Mouse (Mus musculus): ENCODE data around the gene Mrps18a. TPM values are rescaled to one million over a fixed set of nuclear protein-coding genes. Genes with fewer than 3 reads are reported as not detected.

The Mrps18a gene
- total RNA-seq, 2 experiments from 2014 or later: 81.0 to 83.8 TPM

DNA sequence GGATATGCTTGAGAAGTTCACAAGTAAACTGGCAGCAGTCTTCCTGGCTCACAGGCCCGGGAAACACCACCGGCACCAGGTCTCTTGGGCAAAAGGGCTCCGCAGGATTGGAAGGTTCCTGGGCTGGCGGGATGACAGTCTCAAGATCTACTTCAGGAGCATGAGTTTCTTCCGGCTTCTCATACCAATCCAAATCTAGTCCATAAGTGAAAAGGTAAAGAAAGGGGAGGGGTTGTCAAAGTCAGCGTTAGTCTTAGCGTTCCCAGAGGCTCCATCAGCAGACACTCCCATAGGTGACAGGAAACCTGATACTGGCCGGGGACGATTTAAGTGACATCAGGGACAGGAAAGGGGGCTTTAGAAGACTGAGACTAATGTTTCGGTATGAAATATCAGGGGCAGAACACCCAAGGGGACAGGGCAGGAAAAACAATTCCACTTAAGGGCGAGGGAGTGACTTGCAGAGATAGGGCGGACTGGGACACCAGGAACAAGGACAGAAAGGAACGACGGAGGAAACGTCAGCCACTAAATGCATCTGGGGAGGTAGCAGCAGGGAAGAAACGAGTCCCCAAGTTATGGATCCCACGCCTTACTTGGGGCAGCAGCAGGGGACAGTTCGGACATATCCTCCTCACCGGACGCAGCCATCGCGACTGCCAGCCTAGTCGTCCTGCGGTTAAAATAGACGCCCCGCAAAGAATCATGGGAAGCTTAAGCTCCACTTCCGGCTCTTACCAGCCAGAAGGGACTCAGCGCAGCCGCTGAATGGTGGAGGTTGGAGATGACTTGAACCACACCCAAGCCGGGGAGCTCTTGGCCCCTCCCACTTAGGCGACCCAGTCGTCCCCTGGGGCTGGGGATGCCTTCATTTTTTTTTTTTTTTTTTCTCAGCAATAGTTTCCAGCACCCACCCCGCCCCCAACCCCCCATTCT lies 42.3 kb downstream of the Mrps18a start, which contains the start of gene Mad2l1bp:
TSS of gene Mad2l1bp (minus strand) at position 707 of the 936 bp plus-strand sequence.
- peak; percentile 81 to 84 for DNase-seq

- no peak for DNase-seq
Measured at GRCm38 (mm10) chr17:46154336-46154735, 43.5 kb downstream of the Mrps18a start.

GRCm38 (mm10) chr17:46156680-46157079 lies 45.9 kb downstream of the Mrps18a start:
- no peak for DNase-seq

GRCm38 (mm10) chr17:46157131-46157530 lies 46.3 kb downstream of the Mrps18a start:
- no peak for DNase-seq

DNA sequence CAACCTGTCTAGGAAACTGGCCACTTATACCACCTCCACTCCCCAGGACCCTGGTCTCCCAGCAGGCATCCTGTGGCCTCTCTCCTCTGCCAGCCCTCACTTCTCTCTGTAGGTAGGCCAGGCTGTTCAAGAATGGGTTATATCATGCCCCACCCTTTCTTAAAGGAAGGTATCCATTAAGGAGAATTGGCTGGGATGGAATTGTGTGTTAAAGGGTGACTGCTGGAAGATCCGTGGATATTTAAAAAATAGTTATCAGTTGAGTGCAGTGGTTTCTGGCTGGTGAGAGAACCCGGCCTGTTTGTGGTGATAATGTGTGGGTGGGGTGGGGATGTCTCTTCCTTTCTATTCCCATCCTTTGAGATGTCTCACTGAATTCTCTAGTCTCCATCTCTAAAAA lies 48.5 kb downstream of the Mrps18a start:
- no peak for DNase-seq

DNA sequence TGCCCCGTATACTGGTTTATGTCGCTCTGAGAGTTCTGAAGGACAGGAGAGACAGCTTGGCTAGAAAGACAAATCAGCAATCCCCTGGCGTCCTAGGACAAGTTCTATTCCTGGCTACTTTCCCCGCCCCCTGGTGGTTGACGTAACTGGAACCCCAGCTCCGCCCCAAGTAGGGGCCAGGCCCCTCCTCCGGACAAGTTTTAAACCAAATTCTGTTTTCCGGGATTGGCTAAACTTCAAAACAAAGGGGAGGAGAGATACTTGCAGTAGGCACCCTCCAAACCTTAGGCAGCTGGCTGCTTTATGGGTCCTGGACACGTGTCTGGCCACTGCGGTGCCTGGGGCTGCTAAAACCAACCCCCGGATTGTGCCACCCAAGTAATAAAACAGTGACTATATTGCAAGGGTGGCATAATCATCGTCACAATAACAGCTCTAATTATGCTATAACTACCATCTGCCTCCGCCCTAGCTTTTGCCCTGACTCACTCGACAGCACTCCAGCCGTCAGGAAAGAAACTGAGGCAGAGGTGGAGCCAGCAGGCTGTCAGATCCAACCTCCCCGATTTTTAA lies 49.4 kb downstream of the Mrps18a start:
- peak; percentile 82 to 85 for DNase-seq

GRCm38 (mm10) chr17:46160686-46161085 lies 49.9 kb downstream of the Mrps18a start, which contains the start of gene Gtpbp2:
Gtpbp2 (plus strand) TSS chr17:46161032.
- peak; percentile 95 to 96 for DNase-seq

- DNase-seq: no peak
Measured at GRCm38 (mm10) chr17:46161179-46161578, 50.4 kb downstream of the Mrps18a start.

DNA sequence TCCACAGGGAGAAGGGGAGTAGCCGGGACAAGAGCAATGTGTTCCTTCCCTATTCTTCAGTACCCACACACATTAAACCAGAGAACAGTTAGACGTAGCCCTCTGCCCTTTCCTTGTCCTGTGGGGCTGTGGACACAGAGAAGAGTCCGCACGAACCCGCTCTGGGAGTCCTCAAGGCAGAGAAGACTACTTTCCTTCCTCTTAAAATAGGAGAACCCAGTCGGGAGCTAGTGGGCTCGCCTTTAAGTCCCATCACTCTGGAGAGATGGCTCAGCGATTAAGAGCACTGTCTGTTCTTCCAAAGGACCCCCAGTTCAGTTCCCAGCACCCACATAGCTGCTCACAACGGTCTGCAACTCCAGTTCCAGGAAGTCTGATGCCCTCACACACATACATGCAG lies 50.9 kb downstream of the Mrps18a start:
- no peak for DNase-seq

DNA sequence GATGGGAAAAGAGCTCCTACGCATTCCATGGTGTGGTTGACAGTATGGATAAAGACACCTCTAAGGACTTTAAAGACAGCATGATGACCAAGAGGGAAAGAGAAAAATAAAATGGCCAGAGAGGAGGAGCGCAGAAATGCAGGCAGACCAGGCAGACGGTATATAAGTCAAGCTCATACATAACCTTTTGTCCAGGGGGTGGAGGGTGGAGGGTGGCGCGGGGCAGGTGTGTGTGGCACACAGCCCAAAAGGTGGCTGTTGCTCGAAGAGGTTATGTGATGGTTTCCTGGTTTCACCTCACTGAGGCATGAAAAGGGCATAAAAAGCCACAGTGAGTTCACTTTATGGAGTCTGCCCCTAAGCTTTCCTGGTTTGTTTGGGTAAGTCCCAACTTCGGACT lies 51.8 kb downstream of the Mrps18a start:
- no peak for DNase-seq

DNA sequence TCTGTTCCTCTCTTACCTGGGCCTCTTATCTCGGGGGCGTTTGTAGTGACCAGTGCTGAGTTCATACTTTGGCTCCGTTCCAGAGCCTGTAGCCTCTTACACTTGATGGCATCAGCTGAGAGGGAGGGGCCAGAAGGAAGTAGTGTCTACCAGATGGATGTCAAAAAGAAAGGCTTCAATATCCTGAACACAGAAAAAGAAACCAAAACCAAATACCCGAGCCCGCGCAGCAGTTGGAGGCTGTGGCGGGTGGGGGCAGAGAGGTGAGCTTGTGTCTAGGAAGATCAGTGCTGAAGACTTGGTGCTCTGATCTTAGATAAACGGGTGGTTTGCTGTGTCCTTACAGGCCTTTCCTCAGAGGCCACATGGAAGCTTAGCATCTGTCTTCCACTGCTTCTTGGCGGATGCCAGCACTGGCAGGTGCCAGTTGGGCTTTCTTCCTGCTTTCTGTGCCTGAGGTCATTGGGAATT lies 52.2 kb downstream of the Mrps18a start:
- DNase-seq: no peak

DNA sequence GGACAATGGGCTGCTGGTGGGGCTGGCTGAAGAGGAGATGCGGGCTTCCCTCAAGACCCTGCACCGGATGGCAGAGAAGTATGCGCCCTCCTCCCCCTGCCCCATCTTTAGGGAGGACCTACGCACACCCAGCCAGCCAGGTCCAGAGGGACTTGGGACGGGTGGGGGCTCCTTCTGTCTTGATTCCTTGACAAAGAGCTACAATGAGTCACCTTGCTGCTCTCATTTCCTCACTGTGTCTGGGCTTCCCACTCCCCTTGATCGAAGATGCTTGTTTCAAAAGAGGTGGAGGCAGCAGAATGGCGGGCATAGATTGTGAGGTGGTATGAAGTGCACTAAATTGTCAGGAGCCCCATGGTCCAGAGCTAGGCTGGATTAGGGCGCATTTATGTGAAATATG lies 53.5 kb downstream of the Mrps18a start:
- DNase-seq: no peak

GRCm38 (mm10) chr17:46164791-46165190 lies 54.0 kb downstream of the Mrps18a start:
- DNase-seq: no peak

DNA sequence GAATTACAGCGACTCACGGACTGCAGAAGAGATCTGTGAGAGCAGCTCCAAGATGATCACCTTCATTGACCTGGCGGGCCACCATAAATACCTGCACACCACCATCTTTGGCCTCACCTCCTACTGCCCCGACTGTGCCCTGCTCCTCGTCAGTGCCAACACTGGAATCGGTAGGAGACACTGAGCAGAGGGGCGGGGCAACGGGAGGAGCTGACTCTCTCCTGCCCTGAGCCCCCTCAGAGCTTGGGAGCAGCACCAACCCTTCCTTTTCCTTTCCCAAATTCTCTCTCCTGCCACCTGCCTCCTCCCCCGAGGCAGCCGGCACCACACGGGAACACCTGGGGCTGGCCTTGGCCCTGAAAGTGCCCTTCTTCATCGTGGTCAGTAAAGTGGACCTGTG lies 54.7 kb downstream of the Mrps18a start:
- DNase-seq: no peak

DNA sequence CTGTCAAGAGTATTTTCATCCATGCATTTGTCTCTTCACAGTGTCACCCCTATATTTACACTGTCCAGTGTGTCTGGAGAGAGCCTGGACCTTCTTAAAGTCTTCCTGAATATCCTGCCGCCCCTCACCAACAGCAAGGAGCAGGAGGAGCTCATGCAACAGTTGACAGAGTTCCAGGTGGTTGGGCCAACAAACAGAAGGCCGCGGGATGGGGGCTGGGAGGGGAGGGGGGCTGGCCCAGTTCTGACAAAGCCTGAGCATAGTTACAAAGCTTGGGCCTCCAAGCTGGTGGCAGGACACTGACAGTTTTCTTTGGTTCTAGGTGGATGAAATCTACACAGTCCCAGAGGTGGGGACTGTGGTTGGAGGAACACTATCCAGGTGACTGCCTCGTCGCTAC lies 55.5 kb downstream of the Mrps18a start:
- DNase-seq: no peak

- DNase-seq: no peak
Measured at GRCm38 (mm10) chr17:46167014-46167413, 56.2 kb downstream of the Mrps18a start.

DNA sequence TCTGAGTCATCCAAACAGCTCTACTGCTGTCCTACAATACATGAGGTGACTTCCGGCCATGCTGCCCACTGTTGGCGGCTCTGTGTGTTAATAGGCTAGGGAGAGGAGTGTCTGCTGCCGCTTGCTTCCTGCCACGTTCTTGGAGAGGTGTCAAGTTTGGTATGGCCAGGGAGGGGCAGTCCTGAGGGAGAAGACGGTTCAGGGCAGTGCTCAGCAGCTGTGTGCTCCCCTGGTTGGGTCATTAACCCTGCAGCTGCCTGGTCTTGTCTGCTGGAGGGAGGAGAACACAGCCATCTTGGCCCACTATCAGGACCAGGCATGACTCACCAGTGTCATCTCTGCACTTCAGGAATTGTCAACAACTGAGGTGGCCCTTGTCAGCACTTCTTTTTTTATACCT lies 57.5 kb downstream of the Mrps18a start:
- no peak for DNase-seq

DNA sequence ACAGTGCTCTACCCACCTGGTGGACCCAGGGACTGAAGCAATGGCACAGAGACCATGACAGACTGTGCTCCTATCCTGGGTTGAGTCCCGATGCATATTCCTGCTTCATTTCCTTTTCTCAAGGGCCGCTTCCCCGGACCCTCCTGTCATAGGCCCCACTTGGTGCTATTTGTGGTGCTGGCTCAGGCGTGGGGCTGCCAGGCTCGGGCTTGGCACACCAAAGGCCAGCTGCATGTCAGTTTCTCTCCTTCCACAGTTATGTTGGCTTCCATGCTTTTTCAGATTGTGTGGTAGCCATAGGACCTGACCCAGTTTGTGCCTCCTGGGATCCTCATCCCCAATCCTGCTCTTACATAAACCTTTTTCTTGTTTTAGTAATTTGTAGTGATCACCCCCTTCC lies 58.0 kb downstream of the Mrps18a start:
- no peak for DNase-seq

GRCm38 (mm10) chr17:46170538-46170937 lies 59.8 kb downstream of the Mrps18a start:
- no peak for DNase-seq
